Mouse (Mus musculus) embryonic fibroblast, embryonic 13.5 days (primary cell): ENCODE data around the gene Mlf1. TPM values are rescaled to one million over a fixed set of nuclear protein-coding genes. Genes with fewer than 3 reads are reported as not detected.
A peak's percentile ranks its signal among the peaks of the same experiment; 100 is the strongest.

ENCODE experiments used
- H3K27ac ChIP-seq: 2 replicates; pipeline ENCODE4 v1.5.1; 2012; ENCODE audit warnings: low read length, control low read depth, inconsistent platforms; ENCODE audit not compliant: insufficient read depth
- H3K4me1 ChIP-seq: 2 replicates; pipeline ENCODE4 v1.6.1; 2011; ENCODE audit warnings: low read length; ENCODE audit not compliant: control insufficient read depth, insufficient read depth
- H3K4me3 ChIP-seq: 2 replicates; pipeline ENCODE4 v1.5.1; 2011; ENCODE audit warnings: mild to moderate bottlenecking, control low read depth, low read length; ENCODE audit not compliant: insufficient read depth
- CTCF ChIP-seq: IDR thresholded peaks from 2 replicates; pipeline ENCODE4 v1.5.1; 2011; ENCODE audit warnings: mild to moderate bottlenecking, control low read depth, low read length, moderate library complexity, borderline replicate concordance; ENCODE audit not compliant: insufficient read depth
- POLR2A ChIP-seq: IDR thresholded peaks from 2 replicates; pipeline ENCODE4 v1.6.1; 2011; ENCODE audit warnings: low read depth, mild to moderate bottlenecking, control low read depth, low read length, moderate library complexity
- polyA plus RNA-seq: library from polyadenylated mRNA; stranded (reverse); fragments of >200 nt; gene quantifications from 2 replicates; pipeline ENCODE4 v1.2.4, GENCODE M21; 2011; ENCODE audit warnings: low read depth; ENCODE audit not compliant: missing spikeins, insufficient read length

The Mlf1 gene
- polyA plus RNA-seq, 1 experiment = 7.5 TPM

- no peak overlapping the region for H3K27ac ChIP-seq
- H3K4me3 ChIP-seq = no peak overlapping the region
- no peaks in the 10 kb centered on the region for H3K4me1 ChIP-seq
- no peak for TF ChIP-seq CTCF
- TF ChIP-seq POLR2A = no peak
Observed at GRCm38 (mm10) chr3:67366087-67366892, 7.6 kb upstream of the Mlf1 start.

- H3K4me3 ChIP-seq = no peak overlapping the region
- no peaks in the 10 kb centered on the region for H3K4me1 ChIP-seq
- TF ChIP-seq POLR2A = no peak
- TF ChIP-seq CTCF = no peak
- H3K27ac ChIP-seq = no peak overlapping the region
Observed at GRCm38 (mm10) chr3:67367481-67367880, 6.4 kb upstream of the Mlf1 start.

GRCm38 (mm10) chr3:67369407-67370079, 4.4 kb upstream of the Mlf1 start:
- no peaks in the 10 kb centered on the region for H3K4me1 ChIP-seq
- H3K4me3 ChIP-seq = no peak overlapping the region
- TF ChIP-seq CTCF (no peak), POLR2A (no peak)
- no peak overlapping the region for H3K27ac ChIP-seq

GRCm38 (mm10) chr3:67372194-67372593, 1.7 kb upstream of the Mlf1 start:
- TF ChIP-seq CTCF = no peak
- TF ChIP-seq POLR2A = no peak
- H3K27ac ChIP-seq = no peak overlapping the region
- no peak overlapping the region for H3K4me3 ChIP-seq
- no peaks in the 10 kb centered on the region for H3K4me1 ChIP-seq

- Histone ChIP-seq H3K27ac (no peak overlapping the region), H3K4me1 (no peaks in the 10 kb centered on the region), H3K4me3 (no peak overlapping the region)
- TF ChIP-seq CTCF (no peak), POLR2A (no peak)
Observed at GRCm38 (mm10) chr3:67372781-67373180, 1.1 kb upstream of the Mlf1 start.

- no peak overlapping the region for H3K27ac ChIP-seq
- TF ChIP-seq CTCF = no peak
- TF ChIP-seq POLR2A = no peak
- H3K4me1 ChIP-seq = no peaks in the 10 kb centered on the region
- H3K4me3 ChIP-seq = peak overlapping the region; percentile 40
Observed at GRCm38 (mm10) chr3:67374360-67374778, 472 bp downstream of the Mlf1 start.

GRCm38 (mm10) chr3:67375063-67375462, 1.2 kb downstream of the Mlf1 start, which contains the start of gene Gm17402:
TSS of gene Gm17402 (minus strand) at chr3:67375163.
- H3K4me3 ChIP-seq = peak within 1 kb of the TSS; percentile 40
- H3K27ac ChIP-seq = no peak within 1 kb of the TSS
- no peak for TF ChIP-seq CTCF
- TF ChIP-seq POLR2A = no peak
- H3K4me1 ChIP-seq = no peaks in the 10 kb centered on the region

- TF ChIP-seq POLR2A (no peak), CTCF (no peak)
- H3K4me3 ChIP-seq = no peak overlapping the region
- no peaks in the 10 kb centered on the region for H3K4me1 ChIP-seq
- no peak overlapping the region for H3K27ac ChIP-seq
Observed at GRCm38 (mm10) chr3:67378215-67378614, 4.3 kb downstream of the Mlf1 start.

- Histone ChIP-seq H3K4me1 (no peaks in the 10 kb centered on the region; the same call in 1 of the 2 replicates), H3K4me3 (no peak overlapping the region), H3K27ac (no peak overlapping the region)
- TF ChIP-seq CTCF (no peak), POLR2A (no peak)
Observed at GRCm38 (mm10) chr3:67429338-67429998, 55.6 kb downstream of the Mlf1 start.
